Mouse (Mus musculus): ENCODE measurements around the gene Lancl3.

Lancl3 gene

DNA sequence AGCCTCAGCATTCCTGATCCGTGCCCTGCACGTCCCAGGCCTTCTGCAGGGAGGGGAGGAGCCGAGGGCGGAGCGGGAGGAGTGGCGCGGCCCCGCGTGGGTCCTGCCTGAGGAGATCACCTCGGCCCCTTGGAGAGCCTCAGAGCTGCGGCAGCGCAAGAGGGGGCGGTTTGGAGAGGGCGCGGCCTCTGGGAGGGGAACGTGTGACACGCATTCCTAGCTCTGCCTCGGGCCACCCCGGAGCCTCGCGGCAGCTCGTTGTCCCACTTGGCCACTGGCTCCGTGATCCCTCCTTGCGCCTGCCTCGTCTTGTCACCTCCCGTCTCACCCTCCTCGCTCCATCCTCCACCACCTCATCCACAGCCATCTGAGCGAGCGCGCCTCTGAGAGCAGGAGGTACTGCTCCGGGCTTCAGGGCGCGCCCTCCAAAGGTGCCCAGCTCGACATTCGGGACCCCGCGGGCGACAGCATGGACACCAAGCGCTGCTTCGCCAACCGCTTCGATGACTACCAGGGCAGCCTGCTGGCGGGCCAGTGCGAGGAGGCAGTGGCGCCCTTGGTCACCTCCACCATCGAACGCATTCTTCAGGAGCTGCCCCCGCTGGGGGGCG, at the start of gene Lancl3:
Gene Lancl3 (plus strand): TSS at position 142 of the 611 bp plus-strand sequence.
- DNase-seq = no peak

GRCm38 (mm10) chrX:9179011-9179410, 20.7 kb upstream of the Lancl3 start:
- DNase-seq = no peak

- no peak for DNase-seq
Observed at GRCm38 (mm10) chrX:9181570-9181969, 18.1 kb upstream of the Lancl3 start.

DNA sequence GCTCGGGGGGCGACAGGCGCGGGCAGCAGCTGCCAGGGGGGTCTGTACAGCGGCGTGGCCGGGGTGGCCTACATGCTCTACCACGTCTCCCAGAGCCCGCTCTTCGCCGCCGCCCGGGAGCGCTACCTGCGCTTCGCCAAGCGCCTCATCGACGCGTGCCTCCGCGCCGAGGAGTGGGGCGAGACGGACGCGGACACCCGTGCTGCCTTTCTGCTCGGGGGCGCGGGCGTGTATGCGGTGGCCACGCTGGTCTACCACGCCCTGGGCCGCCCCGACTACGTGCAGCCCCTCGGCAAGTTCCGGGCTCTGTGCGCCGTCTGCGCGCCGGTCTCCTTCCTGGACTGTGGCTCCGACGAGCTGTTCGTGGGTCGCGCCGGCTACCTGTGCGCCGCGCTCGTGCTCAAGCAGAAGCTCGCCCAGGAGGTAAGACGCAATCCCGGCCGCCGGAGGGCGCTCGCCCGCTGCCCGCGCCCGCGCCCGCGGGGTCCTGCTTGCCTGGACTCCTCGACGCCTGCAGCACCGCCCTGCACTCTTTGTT, 747 bp downstream of the Lancl3 start:
- no peak for DNase-seq

DNA sequence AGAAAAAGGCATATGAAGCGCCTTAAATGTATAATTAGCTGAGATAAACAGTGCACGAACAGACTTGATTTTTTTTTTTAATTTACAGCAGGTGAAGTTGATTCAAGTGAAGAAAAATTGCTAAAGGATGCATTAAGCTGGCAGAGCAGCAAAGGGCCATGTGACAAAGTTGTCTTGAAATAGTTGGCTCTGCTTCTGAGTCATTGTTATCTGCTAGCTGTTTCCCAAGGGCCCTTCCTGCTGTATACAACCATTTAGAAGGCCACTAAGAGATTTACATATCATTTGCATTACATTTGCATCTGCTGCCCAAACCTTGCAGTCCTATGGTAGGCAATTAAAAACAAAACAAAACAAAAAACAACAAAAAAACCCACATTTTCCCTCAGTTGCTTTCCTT, 2.3 kb downstream of the Lancl3 start:
- no peak for DNase-seq

GRCm38 (mm10) chrX:9202781-9203405, 3.2 kb downstream of the Lancl3 start:
- no peak for DNase-seq

GRCm38 (mm10) chrX:9205121-9205520, 5.4 kb downstream of the Lancl3 start:
- no peak for DNase-seq

DNA sequence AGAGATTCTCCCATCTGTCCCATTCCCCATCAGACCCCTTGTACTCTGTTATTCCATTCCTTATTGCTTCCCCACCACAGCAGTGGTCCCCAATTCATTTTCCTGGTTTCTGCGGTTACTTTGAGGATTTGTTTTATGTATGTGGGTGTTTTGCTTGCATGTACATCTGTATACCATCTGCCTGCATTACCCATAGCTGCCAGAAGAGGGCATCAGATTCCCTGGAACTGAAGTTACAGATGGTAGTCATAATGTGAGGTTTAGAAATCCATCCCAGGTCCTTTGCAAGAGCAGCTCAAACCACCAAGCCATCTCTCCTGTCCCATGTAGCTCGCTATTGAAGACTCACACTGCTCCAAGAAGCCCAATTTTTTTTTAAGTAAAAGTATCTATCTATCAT, 16.5 kb downstream of the Lancl3 start:
- no peak for DNase-seq

GRCm38 (mm10) chrX:9219570-9219969, 19.9 kb downstream of the Lancl3 start:
- no peak for DNase-seq

- no peak for DNase-seq
Observed at GRCm38 (mm10) chrX:9221206-9221605, 21.5 kb downstream of the Lancl3 start.

GRCm38 (mm10) chrX:9221736-9222135, 22.0 kb downstream of the Lancl3 start:
- DNase-seq = no peak

GRCm38 (mm10) chrX:9222412-9223221, 22.9 kb downstream of the Lancl3 start:
- DNase-seq = no peak

GRCm38 (mm10) chrX:9227105-9227504, 27.4 kb downstream of the Lancl3 start:
- no peak for DNase-seq

- DNase-seq = peak; percentile 7
Observed at GRCm38 (mm10) chrX:9240737-9241591, 41.3 kb downstream of the Lancl3 start.

GRCm38 (mm10) chrX:9243381-9243864, 43.7 kb downstream of the Lancl3 start:
- DNase-seq = no peak

DNA sequence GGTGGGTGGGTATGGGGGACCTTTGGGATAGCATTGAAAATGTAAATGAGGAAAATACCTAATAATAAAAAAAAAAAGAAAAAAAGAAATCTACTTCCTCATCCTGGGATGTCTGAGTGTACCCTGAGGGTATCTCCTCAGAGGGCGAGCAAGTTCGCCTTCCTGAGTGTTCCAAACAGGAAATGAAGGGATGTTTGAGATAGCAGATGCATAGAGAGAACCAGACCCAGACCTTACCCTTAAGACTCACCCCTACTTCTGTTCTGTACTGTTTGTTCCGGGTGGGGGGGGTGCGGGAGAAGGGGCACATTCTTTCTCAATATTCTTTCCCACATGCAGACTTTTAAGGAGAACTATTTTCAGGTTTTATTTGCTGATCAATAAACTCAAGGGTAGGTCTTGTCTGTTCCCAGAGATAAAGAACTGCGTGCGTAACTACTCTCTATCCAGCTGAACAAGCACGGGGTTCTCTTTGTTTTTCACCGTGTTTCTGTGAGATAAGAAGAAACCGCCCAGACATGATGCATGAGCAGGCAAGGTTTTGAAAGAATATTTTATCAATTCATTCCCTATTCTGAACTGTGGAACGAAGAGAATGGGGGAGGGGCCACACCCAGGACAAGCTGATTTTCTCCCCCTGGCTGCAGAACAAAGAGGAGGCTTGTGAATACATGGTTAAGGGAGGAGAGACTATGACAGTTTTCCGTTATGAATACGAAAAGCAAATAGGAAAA, 45.1 kb downstream of the Lancl3 start:
- no peak for DNase-seq

GRCm38 (mm10) chrX:9248911-9249310, 49.2 kb downstream of the Lancl3 start:
- no peak for DNase-seq

DNA sequence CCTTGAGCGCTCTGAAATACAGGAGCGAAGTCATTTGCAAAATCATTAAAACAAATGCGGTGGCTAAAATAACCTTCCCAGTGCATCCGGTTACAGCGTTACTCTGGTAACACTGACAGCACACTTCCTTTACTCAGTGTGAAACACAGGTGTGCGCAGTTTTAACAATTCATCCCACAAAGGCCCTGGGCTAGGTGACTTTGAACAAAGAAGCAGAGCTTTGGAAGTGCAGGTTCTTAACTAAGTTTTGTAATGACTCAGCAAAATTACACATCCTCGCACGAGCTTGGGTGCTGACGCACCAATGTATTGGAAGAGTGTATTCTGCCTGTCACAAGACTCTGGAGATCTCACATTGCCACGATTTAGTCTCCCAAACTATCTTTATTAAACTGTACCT, 54.3 kb downstream of the Lancl3 start:
- no peak for DNase-seq

- DNase-seq = no peak
Observed at GRCm38 (mm10) chrX:9254901-9255300, 55.2 kb downstream of the Lancl3 start.

DNA sequence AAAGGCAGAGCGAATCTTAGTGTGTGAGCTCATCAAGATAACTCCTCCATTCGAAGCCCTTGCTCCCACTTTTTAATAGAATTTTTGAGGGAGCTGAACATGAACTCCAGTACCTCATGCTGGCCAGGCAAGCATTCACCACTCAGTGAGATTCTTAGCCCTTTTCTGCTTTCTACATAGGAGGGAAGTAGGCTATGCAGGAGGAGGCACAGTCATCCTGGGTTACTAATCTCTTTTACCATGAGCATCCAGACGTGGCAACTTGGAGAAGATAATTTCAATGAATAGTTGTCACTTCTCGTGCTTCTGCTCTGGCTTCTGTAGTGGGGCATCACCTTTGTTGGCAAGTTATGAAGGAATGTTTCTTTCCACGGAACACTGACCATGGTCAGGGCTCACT, 57.1 kb downstream of the Lancl3 start, which contains the start of gene Gm14862:
Gene Gm14862 (minus strand): TSS at position 134 of the 400 bp plus-strand sequence.
- no peak for DNase-seq

GRCm38 (mm10) chrX:9257831-9258230, 58.1 kb downstream of the Lancl3 start:
- DNase-seq = no peak

DNA sequence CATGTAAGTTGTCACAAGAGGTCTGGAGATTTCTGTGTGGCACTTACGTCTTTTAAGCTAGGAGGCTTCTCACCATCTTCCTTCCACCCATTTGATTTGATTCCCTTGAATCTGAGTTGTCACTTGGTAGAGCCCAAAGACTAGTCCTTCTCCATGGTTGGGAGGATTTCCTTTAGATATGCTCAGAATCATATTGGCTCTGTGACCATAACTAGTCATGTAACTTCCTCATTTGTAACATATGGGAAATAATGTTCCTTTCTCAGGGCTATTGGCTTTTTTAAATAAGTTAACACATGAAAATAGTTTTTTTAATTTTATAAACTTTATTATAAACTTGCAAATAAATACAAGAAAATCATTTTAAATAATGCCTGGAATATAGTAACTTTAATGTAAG, 59.6 kb downstream of the Lancl3 start:
- DNase-seq = no peak
